Mouse (Mus musculus) cortical plate, adult 2 months (tissue): ENCODE measurements around the gene Insl3.
"Not testable (repeated sequence)": the region's sequence is repeated elsewhere in the genome, so short reads cannot be mapped to it uniquely, and the experiment has no call there.

Experiments used
- CTCF ChIP-seq: fragments of 200-500 bp; IDR thresholded peaks from 2 replicates; pipeline ENCODE4 v1.5.1; 2011; ENCODE audit warnings: mild to moderate bottlenecking, control low read depth, low read length; ENCODE audit not compliant: insufficient read depth; ENCODE audit errors: extremely low read depth
- POLR2A ChIP-seq: fragments of 200-500 bp; IDR thresholded peaks from 2 replicates; pipeline ENCODE4 v1.6.1; 2011; ENCODE audit warnings: mild to moderate bottlenecking, low read length, control low read depth; ENCODE audit not compliant: insufficient read depth; ENCODE audit errors: extremely low read depth

GRCm38 (mm10) chr8:71738316-71738715 lies 49.3 kb downstream of the Insl3 start:
- TF ChIP-seq POLR2A, CTCF: not testable (repeated sequence)
